Comparison of ENCODE assay signal across 17 mouse cellular contexts in the genomic region with DNA sequence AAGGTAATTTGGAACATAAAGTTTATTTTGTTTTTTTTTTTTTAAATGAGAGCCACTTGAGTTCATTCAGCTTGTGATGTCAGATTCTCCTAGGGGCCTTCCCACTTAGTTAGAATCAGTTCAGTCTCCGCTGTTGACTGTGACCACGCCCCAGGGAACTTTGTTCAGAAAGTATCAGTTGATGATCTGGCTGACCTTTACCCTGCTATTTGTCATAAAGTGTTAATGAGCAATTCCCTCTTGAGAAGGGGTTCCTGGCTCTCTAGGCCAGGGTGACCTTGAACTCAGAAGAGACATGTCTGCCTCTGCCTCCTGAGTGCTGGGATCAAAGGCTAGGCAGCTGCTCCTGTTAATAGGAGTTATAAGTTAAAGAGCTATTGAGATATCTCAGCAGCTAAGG.
"Had no signal": no experiment of that assay in that cellular context is flagged by ENCODE, and none has a peak within 500 bp of the region (broad histone marks: within the 10 kb centered on the region; RNA-seq: fewer than 3 reads in every experiment).

No protein-coding gene starts in this region.

- H3K9me3 ChIP-seq: kidney, embryonic 15.5 days; limb, embryonic 12.5 days; midbrain, embryonic 10.5 days; neural tube, embryonic 15.5 days had no signal

- H3K27me3 ChIP-seq: kidney, embryonic 15.5 days; limb, embryonic 12.5 days; neural tube, embryonic 15.5 days had no signal

- H3K9ac ChIP-seq: kidney, embryonic 15.5 days; limb, embryonic 12.5 days; liver, embryonic 14.5 days; neural tube, embryonic 15.5 days had no signal

- H3K4me2 ChIP-seq: kidney, embryonic 15.5 days; limb, embryonic 12.5 days; neural tube, embryonic 15.5 days had no signal

- H3K4me3 ChIP-seq: kidney, embryonic 15.5 days; left cerebral cortex, adult 2 months; limb, embryonic 12.5 days; midbrain, embryonic 10.5 days; myocyte; neural tube, embryonic 15.5 days had no signal

- ATAC-seq: lung, postnatal 0 days had no signal

- H3K4me1 ChIP-seq: kidney, embryonic 15.5 days; limb, embryonic 12.5 days; midbrain, embryonic 10.5 days; neural tube, embryonic 15.5 days had no signal

- DNase-seq: kidney, postnatal 14 days; liver; lung, adult 2 months; lung, postnatal 36 days; midbrain, embryonic 14.5 days; right cerebral cortex, adult 18-20 months; right cerebral cortex, postnatal 25 days; thymus, postnatal 4 days had no signal

- H3K27ac ChIP-seq: kidney, embryonic 15.5 days; left cerebral cortex, adult 2 months; limb, embryonic 12.5 days; liver, embryonic 14.5 days; midbrain, embryonic 10.5 days; neural tube, embryonic 15.5 days; stomach, postnatal 0 days had no signal
